Mouse (Mus musculus) forebrain, embryonic 12.5 days (tissue): ENCODE data around the gene Cenpf. TPM values are rescaled to one million over a fixed set of nuclear protein-coding genes. Genes with fewer than 3 reads are reported as not detected.

Experiments used
- ATAC-seq: fragments of 200-750 bp; cut with Nextera tagmentation; 2 replicates; pipeline ENCODE4 v1.8.0; 2017; ENCODE audit warnings: moderate TSS enrichment; ENCODE audit not compliant: low FRiP score
- H3K27ac ChIP-seq: fragments of 300-500 bp; sonication (generic); 2 replicates; pipeline ENCODE4 v1.5.1; 2016; ENCODE audit warnings: mild to moderate bottlenecking
- H3K27me3 ChIP-seq: fragments of 300-500 bp; sonication (generic); 2 replicates; pipeline ENCODE4 v1.6.1; 2016; ENCODE audit warnings: mild to moderate bottlenecking
- H3K36me3 ChIP-seq: fragments of 300-500 bp; sonication (generic); replicated peaks from 2 replicates; pipeline ENCODE4 v1.6.1; 2016; ENCODE audit warnings: mild to moderate bottlenecking
- H3K4me1 ChIP-seq: fragments of 300-500 bp; sonication (generic); 2 replicates; pipeline ENCODE4 v1.6.1; 2016
- H3K4me2 ChIP-seq: fragments of 300-500 bp; sonication (generic); 2 replicates; pipeline ENCODE4 v1.6.1; 2016; ENCODE audit warnings: mild to moderate bottlenecking, moderate library complexity
- H3K4me3 ChIP-seq: fragments of 300-500 bp; sonication (generic); replicated peaks from 2 replicates; pipeline ENCODE4 v1.5.1; 2016; ENCODE audit warnings: mild to moderate bottlenecking
- H3K9ac ChIP-seq: fragments of 300-500 bp; sonication (generic); 2 replicates; pipeline ENCODE4 v1.6.1; 2016; ENCODE audit warnings: mild to moderate bottlenecking
- H3K9me3 ChIP-seq: fragments of 300-500 bp; sonication (generic); 2 replicates; pipeline ENCODE4 v1.6.1; 2016
- WGBS: fragments of 180-500 bp; shearing (Covaris S2); methylation state at CpG from one replicate; pipeline ENCODE4 v1.1.7; 2016; 5-methylcytosine and 5-hydroxymethylcytosine counted together
- polyA plus RNA-seq: library from polyadenylated mRNA; unstranded; fragments of >200 nt; fragmentation: Nextera tagmentation; extraction: Ambion mirVana; gene quantifications from 2 replicates; pipeline ENCODE4 v1.2.1, GENCODE M21; 2016

The Cenpf gene
- polyA plus RNA-seq, 1 experiment from 2014 or later, result 153 TPM

DNA sequence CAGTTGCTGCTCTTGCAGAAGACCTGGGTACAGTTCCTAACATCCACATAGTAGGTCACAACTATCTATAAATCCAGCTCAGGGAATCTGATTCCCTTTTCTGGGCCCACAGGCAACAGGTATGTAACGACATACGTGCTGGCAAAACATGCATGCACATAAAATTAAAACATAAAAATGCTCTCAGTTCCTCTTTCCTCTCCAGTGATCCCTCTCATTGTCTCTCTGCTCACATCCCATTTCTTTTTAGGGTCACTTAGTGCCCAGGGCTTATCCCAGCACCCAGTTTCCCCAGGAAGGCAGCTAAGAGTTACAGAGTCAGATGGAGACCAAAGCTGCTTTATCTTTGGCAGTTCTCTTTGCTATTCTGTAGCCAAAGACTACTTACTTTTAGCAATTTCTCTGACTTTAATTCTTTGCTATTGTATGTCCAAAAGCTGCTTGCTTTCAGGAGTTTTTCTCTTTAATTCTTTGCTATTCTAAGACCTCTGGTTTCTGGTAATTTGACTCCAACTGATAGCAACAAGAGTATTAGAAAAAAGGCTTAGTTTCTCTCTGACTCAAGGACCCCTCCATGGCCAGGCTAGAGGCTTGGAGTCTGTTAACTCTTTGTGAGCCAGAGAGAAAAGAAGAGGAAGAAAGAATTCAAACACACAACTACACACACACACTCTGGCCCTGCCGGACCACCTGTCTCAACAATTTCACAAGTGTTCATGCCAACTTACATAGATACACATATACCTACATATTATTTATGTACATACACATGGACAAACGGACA lies 1.4 kb upstream of the Cenpf start:
- Histone ChIP-seq H3K4me1 (peaks cover 38% of the 10 kb centered on the region), H3K4me2 (peak overlapping the region; percentile 82), H3K4me3 (peak overlapping the region; percentile 83), H3K27me3 (no peaks in the 10 kb centered on the region), H3K9me3 (no peaks in the 10 kb centered on the region), H3K27ac (peak overlapping the region; percentile 53), H3K9ac (peak overlapping the region; percentile 53), H3K36me3 (peaks cover 10% of the 10 kb centered on the region)
- 20% methylated on average over 4 of the region's 4 CpGs for whole genome bisulfite sequencing
- no peak for ATAC-seq

DNA sequence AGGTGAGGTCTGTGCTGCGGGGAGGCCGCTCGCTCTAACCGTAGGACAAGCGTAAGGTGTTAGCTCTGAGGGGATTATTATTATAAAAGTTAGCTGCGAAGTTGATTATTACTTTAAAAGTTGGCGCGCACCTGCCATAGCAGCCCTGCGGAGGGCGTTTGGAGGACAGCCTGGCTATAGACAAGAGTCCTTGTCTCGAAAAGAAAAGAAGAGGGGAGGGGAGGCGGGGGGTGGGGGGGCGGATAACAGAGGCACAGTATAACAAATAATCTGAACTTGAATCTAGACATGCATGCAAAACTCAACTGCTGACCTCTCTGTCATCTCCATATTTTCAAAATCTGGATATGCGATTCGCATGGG lies 483 bp upstream of the Cenpf start:
- Histone ChIP-seq H3K9ac (peak overlapping the region; percentile 53), H3K4me3 (peak overlapping the region; percentile 83), H3K36me3 (peaks cover 19% of the 10 kb centered on the region), H3K27me3 (no peaks in the 10 kb centered on the region), H3K9me3 (no peaks in the 10 kb centered on the region), H3K27ac (peak overlapping the region; percentile 53), H3K4me2 (peak overlapping the region; percentile 82), H3K4me1 (peaks cover 38% of the 10 kb centered on the region)
- WGBS, result under 1% methylated on average over 15 of the region's 15 CpGs
- peak; percentile 58; the same call in 1 of the 2 replicates for ATAC-seq

DNA sequence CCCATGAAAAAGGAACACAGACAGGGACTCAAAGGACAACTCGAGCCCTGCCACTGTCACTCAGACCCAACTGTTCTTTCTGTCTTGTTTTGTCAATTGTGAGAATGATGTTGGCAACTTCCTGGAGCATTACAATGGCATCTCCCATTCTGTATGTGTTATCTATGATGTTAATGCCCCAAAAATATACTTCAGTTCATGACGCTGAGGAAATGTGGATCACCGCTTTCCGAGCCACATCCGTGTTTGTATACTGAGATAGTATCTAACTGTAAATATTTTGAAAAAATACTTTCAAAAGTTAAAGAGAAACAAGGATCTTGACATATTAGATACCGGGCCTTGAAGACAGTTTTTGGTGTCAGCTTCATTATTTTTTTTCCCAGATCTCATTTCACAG lies 1.9 kb downstream of the Cenpf start:
- no peak for ATAC-seq
- H3K4me2 ChIP-seq, result peak overlapping the region; percentile 82
- no peak overlapping the region for H3K27ac ChIP-seq
- peak overlapping the region; percentile 83; the same call in 1 of the 2 replicates for H3K4me3 ChIP-seq
- H3K27me3 ChIP-seq, result no peaks in the 10 kb centered on the region
- no peak overlapping the region for H3K9ac ChIP-seq
- peaks cover 38% of the 10 kb centered on the region for H3K4me1 ChIP-seq
- H3K9me3 ChIP-seq, result no peaks in the 10 kb centered on the region
- WGBS, result 89% methylated on average over 6 of the region's 6 CpGs
- peaks cover 38% of the 10 kb centered on the region for H3K36me3 ChIP-seq

DNA sequence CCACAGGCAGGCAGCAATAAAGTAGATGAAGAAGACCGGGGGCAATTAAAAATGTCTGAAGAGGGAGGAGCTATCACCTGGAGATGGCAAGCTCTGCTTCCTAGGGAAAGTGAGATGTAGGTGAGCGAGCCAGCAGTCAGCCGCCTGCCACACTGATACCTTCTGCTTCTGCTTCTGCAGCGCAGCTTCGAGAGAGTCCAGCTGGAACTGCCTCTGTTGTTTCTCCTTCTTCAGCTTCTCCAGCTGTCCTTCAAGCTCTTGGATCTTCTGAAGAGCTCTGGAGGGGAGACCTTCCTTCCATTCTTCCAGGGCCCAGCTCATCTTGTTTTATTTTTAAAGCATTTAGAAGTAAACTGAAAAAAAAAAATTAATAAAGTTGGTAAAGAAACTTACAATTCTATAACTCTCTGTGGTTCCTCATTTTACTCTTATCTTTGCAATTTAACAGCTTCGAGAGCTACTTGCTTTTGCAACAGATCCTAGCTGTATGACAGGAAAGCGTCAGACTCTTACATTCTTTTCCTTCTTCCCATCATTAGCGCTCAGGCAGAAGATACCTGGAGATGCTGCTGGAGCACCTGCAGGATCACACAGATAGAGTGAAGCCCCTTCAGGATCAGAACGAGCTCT lies 3.0 kb downstream of the Cenpf start:
- WGBS, result 93% methylated on average over 9 of the region's 9 CpGs
- H3K36me3 ChIP-seq, result peaks cover 49% of the 10 kb centered on the region
- no peak for ATAC-seq
- no peak overlapping the region for H3K27ac ChIP-seq
- peaks cover 33% of the 10 kb centered on the region for H3K4me1 ChIP-seq
- no peaks in the 10 kb centered on the region for H3K9me3 ChIP-seq
- no peak overlapping the region for H3K4me3 ChIP-seq
- H3K4me2 ChIP-seq, result no peak overlapping the region
- H3K27me3 ChIP-seq, result no peaks in the 10 kb centered on the region
- no peak overlapping the region for H3K9ac ChIP-seq

DNA sequence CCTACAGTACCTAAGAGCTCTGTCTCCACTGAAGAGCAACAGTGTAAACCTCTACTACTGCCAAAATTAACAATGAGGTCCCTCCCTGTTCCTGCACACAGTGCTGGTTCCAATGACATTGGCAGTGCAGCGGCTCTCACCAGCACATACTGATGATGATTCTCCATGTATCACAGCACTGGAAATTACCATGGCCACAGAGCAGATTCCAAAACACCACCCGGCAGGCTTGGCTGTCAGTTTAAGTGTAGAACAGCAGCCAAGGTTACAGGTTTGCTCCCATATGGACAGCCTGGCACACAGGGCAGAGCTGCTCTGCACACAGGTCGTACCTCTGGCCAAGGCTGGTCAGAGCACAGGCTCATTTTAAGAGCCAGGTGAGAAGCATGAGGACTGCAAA lies 8.3 kb downstream of the Cenpf start:
- Histone ChIP-seq H3K4me1 (no peaks in the 10 kb centered on the region), H3K9ac (no peak overlapping the region), H3K27me3 (no peaks in the 10 kb centered on the region), H3K36me3 (peaks cover 84% of the 10 kb centered on the region), H3K4me3 (no peak overlapping the region), H3K4me2 (no peak overlapping the region), H3K27ac (no peak overlapping the region), H3K9me3 (no peaks in the 10 kb centered on the region)
- no peak for ATAC-seq
- WGBS, result 95% methylated on average over 3 of the region's 3 CpGs

DNA sequence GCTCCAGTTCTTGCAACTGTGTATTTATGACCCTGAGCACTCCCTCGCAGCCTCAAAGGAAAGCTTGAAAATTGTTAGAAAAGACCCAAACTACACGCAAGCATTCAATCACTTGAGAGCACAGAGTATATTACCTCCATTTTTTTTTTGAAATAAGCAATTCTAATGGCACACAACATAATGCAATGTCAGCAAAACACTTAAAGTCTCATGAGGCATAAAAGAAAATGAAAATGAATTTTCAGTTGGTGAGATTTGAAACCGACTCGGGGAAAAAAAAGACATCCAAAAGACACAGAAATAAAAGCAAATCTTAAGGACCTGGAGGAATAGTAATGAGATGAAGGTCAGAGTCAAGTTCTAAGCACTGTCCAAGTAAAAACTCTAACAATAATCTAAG lies 11.9 kb downstream of the Cenpf start:
- no peaks in the 10 kb centered on the region for H3K9me3 ChIP-seq
- H3K36me3 ChIP-seq, result peaks cover 79% of the 10 kb centered on the region
- H3K4me2 ChIP-seq, result no peak overlapping the region
- no peak overlapping the region for H3K27ac ChIP-seq
- H3K4me1 ChIP-seq, result no peaks in the 10 kb centered on the region
- no peak overlapping the region for H3K4me3 ChIP-seq
- ATAC-seq, result no peak
- no peaks in the 10 kb centered on the region for H3K27me3 ChIP-seq
- H3K9ac ChIP-seq, result no peak overlapping the region
- WGBS, result 91% methylated on average over 4 of the region's 4 CpGs

DNA sequence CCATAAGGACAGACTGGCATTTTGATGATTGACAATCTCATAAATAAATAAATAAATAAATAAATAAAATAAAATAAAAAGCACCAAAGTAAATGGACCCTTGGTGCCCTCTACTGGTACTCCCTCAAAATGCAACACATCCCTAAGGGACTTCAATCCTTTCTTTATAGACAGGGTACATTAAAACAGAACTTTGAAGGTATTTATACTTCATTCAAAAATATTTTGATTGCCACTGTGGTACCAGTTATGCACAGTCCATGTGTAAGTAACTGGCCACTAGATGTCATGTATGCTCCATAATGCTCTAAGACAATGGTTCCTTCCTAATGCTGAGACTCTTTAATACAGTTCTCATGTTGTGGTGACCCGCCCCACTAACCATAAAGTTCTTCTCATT lies 12.5 kb downstream of the Cenpf start:
- no peaks in the 10 kb centered on the region for H3K4me1 ChIP-seq
- no peak for ATAC-seq
- no peaks in the 10 kb centered on the region for H3K9me3 ChIP-seq
- H3K36me3 ChIP-seq, result peaks cover 79% of the 10 kb centered on the region
- H3K27ac ChIP-seq, result no peak overlapping the region
- no peaks in the 10 kb centered on the region for H3K27me3 ChIP-seq
- 92% methylated on average over 1 of the region's 1 CpGs for WGBS
- H3K4me3 ChIP-seq, result no peak overlapping the region
- no peak overlapping the region for H3K4me2 ChIP-seq
- H3K9ac ChIP-seq, result no peak overlapping the region

DNA sequence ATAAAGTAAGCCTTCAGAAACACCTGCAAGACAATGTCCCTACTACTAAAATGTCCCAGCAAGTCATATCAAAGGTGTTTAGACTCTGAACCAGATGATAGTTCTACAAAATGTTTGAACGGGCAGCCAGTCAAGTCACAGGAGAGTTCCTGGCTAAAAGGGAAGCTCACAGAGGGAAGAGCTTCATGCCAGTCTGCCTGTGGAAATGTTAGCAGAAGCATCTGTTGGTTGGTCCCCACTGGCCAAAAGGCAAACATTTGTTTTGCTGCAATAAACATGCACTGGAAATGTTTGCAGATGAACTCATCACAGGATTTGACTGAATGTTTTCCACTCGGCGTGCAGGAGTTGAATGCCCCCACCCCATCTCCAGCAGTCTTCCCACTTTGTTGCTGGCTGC lies 21.9 kb downstream of the Cenpf start:
- H3K4me3 ChIP-seq, result no peak overlapping the region
- no peaks in the 10 kb centered on the region for H3K4me1 ChIP-seq
- H3K9ac ChIP-seq, result no peak overlapping the region
- H3K4me2 ChIP-seq, result no peak overlapping the region
- no peaks in the 10 kb centered on the region for H3K9me3 ChIP-seq
- no peaks in the 10 kb centered on the region for H3K27me3 ChIP-seq
- 94% methylated on average over 3 of the region's 3 CpGs for WGBS
- H3K36me3 ChIP-seq, result peaks cover 59% of the 10 kb centered on the region
- no peak for ATAC-seq
- H3K27ac ChIP-seq, result no peak overlapping the region

DNA sequence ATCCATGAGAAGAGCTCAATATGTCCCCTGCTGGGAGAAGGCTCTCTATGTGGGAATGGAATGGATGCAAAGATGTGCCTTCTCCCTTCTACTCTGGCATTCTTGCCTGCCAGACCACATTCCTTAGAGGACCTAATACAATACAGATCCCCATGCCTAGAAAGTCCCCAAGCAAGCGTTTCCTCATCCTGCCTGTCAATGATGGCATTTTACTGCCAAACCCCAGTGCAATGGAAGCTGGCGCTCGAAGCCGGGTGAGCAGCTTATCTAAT lies 23.1 kb downstream of the Cenpf start:
- Histone ChIP-seq H3K4me1 (no peaks in the 10 kb centered on the region), H3K4me2 (no peak overlapping the region), H3K9me3 (no peaks in the 10 kb centered on the region), H3K27ac (0 out of 2 replicates have a peak overlapping the region, but pooled peaks have one; percentile 6), H3K9ac (no peak overlapping the region), H3K4me3 (no peak overlapping the region), H3K36me3 (peaks cover 55% of the 10 kb centered on the region), H3K27me3 (no peaks in the 10 kb centered on the region)
- ATAC-seq, result no peak
- WGBS, result 70% methylated on average over 4 of the region's 4 CpGs

DNA sequence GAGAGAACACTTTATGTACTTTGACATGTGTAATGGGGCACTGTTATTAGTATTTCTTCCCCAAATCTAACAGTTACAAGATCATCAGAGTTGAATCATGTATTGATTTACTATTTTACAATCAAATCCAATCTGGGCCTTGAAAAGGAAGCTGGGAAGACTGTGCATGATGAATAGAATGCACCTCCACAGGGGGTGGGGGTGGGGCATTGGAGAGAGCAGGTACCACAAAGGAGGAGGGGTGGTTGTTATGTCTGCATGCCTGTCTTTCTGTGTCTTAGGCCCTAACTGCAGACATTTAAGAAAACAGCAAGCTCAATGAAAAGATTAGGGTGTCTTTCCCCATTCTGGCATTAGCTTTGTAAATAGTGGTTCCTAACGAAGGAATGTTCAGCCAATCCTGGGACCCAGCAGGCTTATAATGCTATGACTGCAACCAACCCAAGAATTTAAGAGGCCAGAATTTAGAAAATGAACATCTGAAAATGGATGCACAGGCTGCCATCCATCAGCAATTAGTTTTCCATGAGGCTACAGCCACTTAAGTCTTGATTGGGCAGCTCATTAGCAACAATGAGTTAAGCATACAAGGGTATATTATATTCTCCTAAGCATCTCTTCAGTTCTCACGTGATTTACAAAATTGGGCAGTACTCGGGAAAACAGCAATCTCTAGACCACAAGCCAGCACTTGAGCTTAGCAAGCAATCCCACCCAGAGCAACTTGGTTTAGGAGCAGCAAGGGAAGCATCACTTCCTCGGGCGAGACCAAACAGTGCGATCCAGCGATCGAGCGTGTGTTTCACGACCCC lies 23.6 kb downstream of the Cenpf start:
- Histone ChIP-seq H3K4me1 (no peaks in the 10 kb centered on the region), H3K4me3 (no peak overlapping the region), H3K9ac (no peak overlapping the region), H3K4me2 (no peak overlapping the region), H3K27me3 (no peaks in the 10 kb centered on the region), H3K9me3 (no peaks in the 10 kb centered on the region), H3K36me3 (peaks cover 53% of the 10 kb centered on the region), H3K27ac (0 out of 2 replicates have a peak overlapping the region, but pooled peaks have one; percentile 6)
- 54% methylated on average over 10 of the region's 10 CpGs for WGBS
- no peak for ATAC-seq

DNA sequence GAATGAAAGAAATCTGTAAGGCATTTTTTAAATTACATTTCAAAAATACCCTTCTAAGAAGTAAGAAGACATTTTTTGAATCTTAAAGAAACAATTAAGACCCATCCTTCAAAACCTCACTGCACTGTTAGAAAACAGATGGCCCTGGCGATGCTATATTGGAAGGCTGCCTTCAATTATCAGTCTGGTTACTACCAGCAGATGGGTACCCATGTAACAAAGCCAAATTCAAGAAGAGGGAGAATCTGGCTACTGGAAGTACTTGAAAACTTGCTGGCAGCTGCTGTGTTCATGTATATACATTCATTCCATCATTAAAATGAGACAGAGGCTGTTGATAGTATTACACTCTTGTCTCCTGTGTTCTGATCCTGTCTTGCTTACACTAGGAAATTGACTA lies 24.4 kb downstream of the Cenpf start:
- Histone ChIP-seq H3K4me3 (no peak overlapping the region), H3K9me3 (no peaks in the 10 kb centered on the region), H3K27ac (no peak overlapping the region), H3K36me3 (peaks cover 54% of the 10 kb centered on the region), H3K27me3 (no peaks in the 10 kb centered on the region), H3K4me2 (no peak overlapping the region), H3K9ac (no peak overlapping the region), H3K4me1 (no peaks in the 10 kb centered on the region)
- WGBS, result 78% methylated on average over 1 of the region's 1 CpGs
- ATAC-seq, result no peak

DNA sequence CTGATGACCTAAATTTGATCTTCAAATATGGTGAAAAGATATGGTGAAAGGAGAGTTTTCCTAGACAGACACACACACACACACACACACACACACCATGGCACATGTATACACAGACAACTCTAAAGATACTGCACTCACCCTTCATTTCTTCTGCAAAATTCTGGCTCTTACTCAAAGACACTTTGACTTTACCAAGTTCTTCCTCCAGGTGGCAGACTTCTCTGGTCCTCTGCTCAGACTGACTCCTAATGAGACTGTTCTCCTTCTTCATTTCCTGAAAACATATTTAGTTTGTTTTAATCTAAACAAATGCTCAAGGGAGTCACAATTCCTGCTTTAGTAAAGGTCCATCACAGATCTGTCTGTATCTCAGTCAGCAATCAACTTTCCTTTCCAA lies 26.0 kb downstream of the Cenpf start:
- Histone ChIP-seq H3K9me3 (no peaks in the 10 kb centered on the region), H3K4me3 (no peak overlapping the region), H3K4me1 (no peaks in the 10 kb centered on the region), H3K27me3 (no peaks in the 10 kb centered on the region), H3K9ac (no peak overlapping the region), H3K27ac (no peak overlapping the region), H3K4me2 (no peak overlapping the region), H3K36me3 (peaks cover 55% of the 10 kb centered on the region)
- ATAC-seq, result no peak
